Mouse (Mus musculus) mouse trophoblast stem cell (cell line): ENCODE results near the gene Sycp3.
"Not testable (repeated sequence)": the region's sequence is repeated elsewhere in the genome, so short reads cannot be mapped to it uniquely, and the experiment has no call there.

Experiments used
- in situ Hi-C, 2 experiments: fragments of 300-500 bp; cut with MseI, MboI; formaldehyde crosslinking; loops; 2 replicates in 1 of 2; 3 replicates in 1 of 2; pipeline ENCODE4 v1.15.1; 2025

The Sycp3 gene

GRCm38 (mm10) chr10:88499993-88500392 lies 40.6 kb downstream of the Sycp3 start:
- in situ Hi-C loops, result no loop called here

DNA sequence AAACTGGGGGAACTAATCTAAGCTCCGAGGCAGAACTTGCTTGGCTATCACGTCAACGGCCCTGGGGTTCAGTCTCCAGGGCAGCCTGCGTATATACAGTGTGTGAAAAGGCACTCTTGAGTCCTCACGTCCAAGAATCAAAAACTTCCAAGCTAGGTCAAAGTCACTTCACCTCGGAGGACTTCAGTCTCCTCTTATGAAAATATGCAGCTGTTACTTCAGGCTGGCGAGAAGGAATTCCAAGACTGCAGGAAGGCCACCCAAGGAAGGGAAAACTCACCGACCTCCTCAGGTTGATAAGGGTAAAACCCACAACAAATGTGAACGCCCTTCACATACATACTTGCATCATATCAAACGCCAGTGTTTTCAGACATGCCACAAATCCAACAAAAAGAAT lies 42.0 kb downstream of the Sycp3 start:
- in situ Hi-C loops, result no loop called here

- in situ Hi-C loops, result no loop called here
These were observed 42.8 kb downstream of the Sycp3 start for GRCm38 (mm10) chr10:88501886-88502765.

- in situ Hi-C loops, result no loop called here
These were observed 43.5 kb downstream of the Sycp3 start for GRCm38 (mm10) chr10:88502919-88503318.

- in situ Hi-C loops, result no loop called here
These were observed 44.3 kb downstream of the Sycp3 start, which contains the start of gene Chpt1 for GRCm38 (mm10) chr10:88503421-88504314. Chpt1 (minus strand) TSS chr10:88504073.

DNA sequence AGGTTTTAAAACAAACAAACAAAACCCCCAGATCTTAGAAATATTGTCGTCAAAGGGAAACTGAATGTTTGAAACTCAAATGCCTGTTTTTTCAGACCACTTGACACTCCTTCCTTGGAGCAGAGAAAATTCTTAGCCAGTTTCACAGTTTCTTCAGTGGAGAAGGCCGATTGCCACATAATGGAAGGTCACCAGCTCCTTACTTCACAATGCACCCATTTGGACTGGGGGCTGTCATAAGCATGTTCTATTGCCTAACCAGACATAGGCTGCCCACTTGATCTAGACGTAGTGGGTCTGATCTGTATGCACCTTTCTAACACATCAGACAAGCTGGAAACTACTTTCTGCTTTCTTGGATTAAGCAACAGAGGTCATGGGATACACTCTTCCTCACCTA lies 45.1 kb downstream of the Sycp3 start:
- in situ Hi-C loops, result no loop called here

DNA sequence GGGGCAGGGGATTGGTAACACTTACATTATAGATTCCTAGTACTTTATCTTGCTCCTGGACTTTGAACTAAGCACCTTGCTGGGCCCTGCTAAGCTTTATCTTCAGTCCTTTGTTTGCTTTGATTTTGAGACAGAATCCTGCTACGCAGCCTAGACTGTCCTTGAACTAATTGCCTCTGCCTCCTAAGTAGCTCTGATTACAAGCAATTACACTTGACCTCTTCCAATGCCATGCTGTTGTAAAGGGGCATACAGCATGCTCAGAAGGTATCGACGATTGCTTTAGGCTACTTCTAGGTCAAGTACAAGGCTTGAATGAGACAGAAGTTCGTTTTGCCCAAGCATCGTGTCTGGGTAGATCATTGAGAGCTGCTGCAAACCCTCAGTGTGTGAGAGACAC lies 45.9 kb downstream of the Sycp3 start:
- in situ Hi-C loops, result no loop called here

DNA sequence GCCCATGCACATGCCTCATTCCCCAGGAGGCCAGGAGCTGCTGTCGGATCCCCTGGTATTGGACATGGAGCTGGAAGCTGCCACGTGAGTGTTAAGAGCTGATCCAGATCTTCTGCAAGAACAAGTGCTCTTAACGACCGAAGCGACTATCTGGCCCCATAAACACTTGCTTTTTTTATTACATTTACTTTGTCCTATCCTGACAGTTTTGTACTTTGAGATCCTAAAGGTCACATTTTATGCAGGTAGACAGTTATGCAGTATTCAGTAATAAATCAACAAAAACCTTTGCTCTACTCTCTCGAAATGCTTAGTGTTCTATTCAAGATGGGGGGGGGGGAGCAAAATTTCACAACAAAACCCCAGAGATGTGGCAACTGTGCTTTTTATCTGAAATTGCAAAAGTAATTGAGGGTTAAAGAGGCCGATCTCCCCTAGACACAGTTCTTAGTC lies 48.3 kb downstream of the Sycp3 start:
- in situ Hi-C loops, result no loop called here

GRCm38 (mm10) chr10:88510503-88511271 lies 51.3 kb downstream of the Sycp3 start:
- in situ Hi-C loops, result no loop called here

DNA sequence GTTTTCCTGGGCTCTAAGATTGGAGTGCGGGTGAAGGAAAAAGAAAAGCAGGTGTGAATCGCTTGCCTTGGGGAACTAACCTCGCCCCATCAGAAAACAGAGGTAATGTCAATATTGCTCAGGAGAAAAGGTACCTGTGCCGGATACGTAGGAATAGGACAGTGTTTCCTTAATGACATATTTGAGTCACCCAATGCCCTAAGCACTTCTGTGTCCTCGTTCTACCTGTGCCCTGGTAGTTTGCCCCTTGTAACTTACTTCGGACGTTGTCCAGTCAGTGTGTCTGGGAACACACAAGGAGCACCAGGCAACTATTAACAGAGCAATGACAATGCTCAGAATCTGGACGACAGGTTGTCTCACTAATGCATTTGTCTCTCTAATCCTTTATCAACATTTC lies 52.0 kb downstream of the Sycp3 start:
- in situ Hi-C loops, result no loop called here

DNA sequence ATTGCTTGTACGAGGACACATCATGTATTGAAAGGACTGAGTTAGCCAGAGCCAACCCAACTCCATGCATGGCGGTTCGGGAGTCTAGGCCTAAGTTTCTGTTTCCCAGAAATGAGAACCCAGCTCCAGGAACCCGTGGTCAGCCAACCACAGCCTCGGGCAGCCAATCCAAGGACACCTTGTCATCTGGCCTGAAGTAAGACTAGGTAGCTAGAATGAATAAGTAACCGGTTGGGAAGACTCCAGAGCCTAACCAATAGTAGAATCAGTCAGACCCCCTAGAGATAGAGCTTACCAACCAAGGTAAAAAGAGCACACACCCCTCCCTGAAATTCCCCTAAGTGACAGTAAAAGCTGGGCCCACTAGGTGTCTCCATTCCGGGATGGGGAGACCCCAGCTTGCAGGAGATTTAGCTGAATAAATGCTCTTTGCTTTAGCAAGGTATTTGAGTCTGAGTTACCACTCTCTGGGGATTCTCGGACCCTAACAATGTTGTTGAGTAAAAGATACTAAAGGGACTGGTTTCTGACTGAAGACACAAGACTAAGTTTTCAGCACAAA lies 54.3 kb downstream of the Sycp3 start:
- in situ Hi-C loops, result no loop called here

DNA sequence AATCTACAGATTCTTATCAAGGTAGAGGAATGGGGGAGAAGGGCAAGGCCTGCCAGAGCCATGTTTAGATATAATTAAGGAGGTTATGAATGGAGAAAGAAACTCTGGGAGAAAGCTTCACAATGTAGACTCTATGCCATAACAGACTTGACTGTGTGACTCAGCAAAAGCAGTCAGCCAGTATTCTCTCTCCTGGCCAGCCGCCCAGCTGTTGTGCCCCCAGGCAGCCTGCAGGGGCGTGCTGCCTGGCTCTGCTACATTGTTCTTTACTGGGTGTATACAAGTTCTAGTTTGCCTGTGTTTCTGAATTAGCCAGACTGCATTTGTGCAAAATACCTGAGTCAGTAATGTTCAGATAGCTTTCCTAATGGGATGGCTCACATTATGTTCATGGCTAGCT lies 55.1 kb downstream of the Sycp3 start:
- in situ Hi-C loops, result no loop called here

- in situ Hi-C loops, result not testable (repeated sequence)
These were observed 55.7 kb downstream of the Sycp3 start for GRCm38 (mm10) chr10:88515049-88515448.

DNA sequence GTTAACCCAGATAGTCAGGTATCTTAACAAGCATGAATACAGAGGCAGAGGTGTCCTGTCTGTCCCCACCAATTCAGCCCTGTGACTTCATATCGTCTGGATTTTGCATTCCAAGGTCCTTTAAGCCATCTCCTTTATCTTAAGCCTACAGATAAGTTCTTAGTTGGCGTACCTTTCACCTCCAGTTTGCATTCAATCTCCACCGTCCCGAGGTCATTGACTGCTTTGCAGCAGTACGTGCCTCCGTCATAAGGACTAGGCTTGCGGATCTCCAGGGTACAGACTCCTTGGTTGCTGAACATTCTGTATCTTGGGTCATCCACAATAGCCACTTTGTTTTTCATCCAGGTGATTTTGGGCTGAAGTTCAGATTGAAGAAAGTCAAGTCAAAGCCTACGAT lies 63.4 kb downstream of the Sycp3 start:
- in situ Hi-C loops, result no loop called here
